Mouse (Mus musculus) natural killer cell, adult 2 months (primary cell): ENCODE measurements around the gene Ncapd2.
A peak's percentile ranks its signal among the peaks of the same experiment; 100 is the strongest.

ENCODE experiments used
- DNase-seq, 2 experiments: peaks; one replicate each; pipeline ENCODE4 v3.0.0; 2022; ENCODE audit warnings: low spot score in 2 of 2

Ncapd2 gene

GRCm38 (mm10) chr6:125191332-125192015 lies at the start of gene Ncapd2, which contains the start of gene Mrpl51:
TSS of gene Ncapd2 (minus strand) at chr6:125191701.
TSS of gene Mrpl51 (plus strand) at chr6:125191801.
- DNase-seq: peak; percentile 92 to 95

- no peak for DNase-seq
Measured at GRCm38 (mm10) chr6:125240617-125241016, 49.1 kb upstream of the Ncapd2 start.

GRCm38 (mm10) chr6:125239547-125239946 lies 48.0 kb upstream of the Ncapd2 start:
- DNase-seq: no peak

- DNase-seq: no peak
Measured at GRCm38 (mm10) chr6:125238396-125238795, 46.9 kb upstream of the Ncapd2 start.

- no peak for DNase-seq
Measured at GRCm38 (mm10) chr6:125237421-125237820, 45.9 kb upstream of the Ncapd2 start.

- peak; percentile 50 to 55 for DNase-seq
Measured at GRCm38 (mm10) chr6:125236782-125237181, 45.3 kb upstream of the Ncapd2 start, which contains the start of gene Cd27. TSS of gene Cd27 (minus strand) at chr6:125237010.

- no peak for DNase-seq
Measured at GRCm38 (mm10) chr6:125236341-125236740, 44.8 kb upstream of the Ncapd2 start.

- DNase-seq: no peak
Measured at GRCm38 (mm10) chr6:125234520-125234828, 43.0 kb upstream of the Ncapd2 start.

- no peak for DNase-seq
Measured at GRCm38 (mm10) chr6:125233816-125234519, 42.5 kb upstream of the Ncapd2 start.

GRCm38 (mm10) chr6:125232516-125232915 lies 41.0 kb upstream of the Ncapd2 start:
- no peak for DNase-seq

- no peak for DNase-seq
Measured at GRCm38 (mm10) chr6:125232045-125232437, 40.5 kb upstream of the Ncapd2 start.

GRCm38 (mm10) chr6:125231117-125232044 lies 39.9 kb upstream of the Ncapd2 start, which contains the start of gene Tapbpl:
TSS of gene Tapbpl (minus strand) at chr6:125231860.
- peak; percentile 76 to 83 for DNase-seq

GRCm38 (mm10) chr6:125230571-125230970 lies 39.1 kb upstream of the Ncapd2 start:
- no peak for DNase-seq

- DNase-seq: peak in 1 of 2 experiments; percentile 39
Measured at GRCm38 (mm10) chr6:125225518-125226115, 34.1 kb upstream of the Ncapd2 start.

- DNase-seq: no peak
Measured at GRCm38 (mm10) chr6:125222577-125222976, 31.1 kb upstream of the Ncapd2 start.

- DNase-seq: peak; percentile 71 to 84
Measured at GRCm38 (mm10) chr6:125222146-125222545, 30.6 kb upstream of the Ncapd2 start.

GRCm38 (mm10) chr6:125221115-125221745 lies 29.7 kb upstream of the Ncapd2 start:
- DNase-seq: no peak

- DNase-seq: peak; percentile 64 to 75
Measured at GRCm38 (mm10) chr6:125218963-125219362, 27.5 kb upstream of the Ncapd2 start.

GRCm38 (mm10) chr6:125217899-125218298 lies 26.4 kb upstream of the Ncapd2 start:
- no peak for DNase-seq

GRCm38 (mm10) chr6:125216898-125217297 lies 25.4 kb upstream of the Ncapd2 start:
- no peak for DNase-seq
